Mouse (Mus musculus) forebrain, embryonic 15.5 days (tissue): ENCODE results near the gene Depdc1b. TPM values are rescaled to one million over a fixed set of nuclear protein-coding genes. Genes with fewer than 3 reads are reported as not detected.

Experiments
- ATAC-seq: fragments of 200-750 bp; cut with Nextera tagmentation; replicated peaks from 2 replicates; pipeline ENCODE4 v1.8.0; 2017; ENCODE audit warnings: mild to moderate bottlenecking, moderate TSS enrichment, moderate library complexity
- H3K27ac ChIP-seq: fragments of 300-500 bp; sonication (generic); replicated peaks from 2 replicates; pipeline ENCODE4 v1.5.1; 2015; ENCODE audit warnings: mild to moderate bottlenecking, inconsistent platforms
- H3K27me3 ChIP-seq: fragments of 300-500 bp; sonication (generic); 2 replicates; pipeline ENCODE4 v1.6.1; 2015; ENCODE audit warnings: inconsistent platforms
- H3K36me3 ChIP-seq: fragments of 300-500 bp; sonication (generic); 2 replicates; pipeline ENCODE4 v1.6.1; 2015; ENCODE audit warnings: mild to moderate bottlenecking, inconsistent platforms
- H3K4me1 ChIP-seq: fragments of 300-500 bp; sonication (generic); 2 replicates; pipeline ENCODE4 v1.6.1; 2015; ENCODE audit warnings: inconsistent platforms
- H3K4me2 ChIP-seq: fragments of 300-500 bp; sonication (generic); replicated peaks from 2 replicates; pipeline ENCODE4 v1.6.1; 2015; ENCODE audit warnings: mild to moderate bottlenecking, inconsistent platforms
- H3K4me3 ChIP-seq: fragments of 300-500 bp; sonication (generic); 2 replicates; pipeline ENCODE4 v1.5.1; 2015; ENCODE audit warnings: mild to moderate bottlenecking, inconsistent platforms
- H3K9ac ChIP-seq: fragments of 300-500 bp; sonication (generic); replicated peaks from 2 replicates; pipeline ENCODE4 v1.6.1; 2015; ENCODE audit warnings: mild to moderate bottlenecking, inconsistent platforms
- H3K9me3 ChIP-seq: fragments of 300-500 bp; sonication (generic); 2 replicates; pipeline ENCODE4 v1.6.1; 2016; ENCODE audit warnings: inconsistent platforms
- WGBS: fragments of 180-500 bp; shearing (Covaris S2); methylation state at CpG from one replicate; pipeline ENCODE4 v1.1.7; 2015; ENCODE audit warnings: mixed read lengths; 5-methylcytosine and 5-hydroxymethylcytosine counted together
- polyA plus RNA-seq: library from polyadenylated mRNA; unstranded; fragments of >200 nt; fragmentation: Nextera tagmentation; extraction: Ambion mirVana; gene quantifications from 2 replicates; pipeline ENCODE4 v1.2.1, GENCODE M21; 2015

Gene Depdc1b
- polyA plus RNA-seq, 1 experiment from 2014 or later, result 7.8 TPM

DNA sequence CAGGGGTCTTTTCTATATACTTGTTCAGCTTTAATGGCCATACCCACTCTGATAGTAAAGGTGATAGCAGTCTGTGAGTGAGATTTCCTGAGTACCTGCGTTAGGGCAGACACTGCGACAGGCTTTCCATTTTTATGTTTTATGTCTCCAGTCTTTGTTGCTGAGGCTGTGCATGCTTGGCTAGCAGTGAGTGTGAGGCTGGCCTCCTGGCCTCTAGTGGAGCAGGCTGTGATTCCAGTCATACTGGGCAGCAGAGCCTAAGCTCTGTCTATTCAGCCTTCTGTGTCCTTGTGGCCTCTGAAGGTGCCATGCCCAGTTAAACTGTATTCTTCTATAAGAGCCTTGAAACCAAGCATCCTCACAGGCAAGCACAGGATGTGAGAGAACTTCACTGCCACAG is 6.3 kb downstream of the Depdc1b start:
- Histone ChIP-seq H3K27ac (no peak overlapping the region), H3K4me2 (no peak overlapping the region), H3K4me3 (no peak overlapping the region), H3K4me1 (no peaks in the 10 kb centered on the region), H3K36me3 (no peaks in the 10 kb centered on the region), H3K27me3 (no peaks in the 10 kb centered on the region), H3K9ac (no peak overlapping the region), H3K9me3 (no peaks in the 10 kb centered on the region)
- no peak for ATAC-seq
- 91% methylated on average over 2 of the region's 2 CpGs for WGBS

DNA sequence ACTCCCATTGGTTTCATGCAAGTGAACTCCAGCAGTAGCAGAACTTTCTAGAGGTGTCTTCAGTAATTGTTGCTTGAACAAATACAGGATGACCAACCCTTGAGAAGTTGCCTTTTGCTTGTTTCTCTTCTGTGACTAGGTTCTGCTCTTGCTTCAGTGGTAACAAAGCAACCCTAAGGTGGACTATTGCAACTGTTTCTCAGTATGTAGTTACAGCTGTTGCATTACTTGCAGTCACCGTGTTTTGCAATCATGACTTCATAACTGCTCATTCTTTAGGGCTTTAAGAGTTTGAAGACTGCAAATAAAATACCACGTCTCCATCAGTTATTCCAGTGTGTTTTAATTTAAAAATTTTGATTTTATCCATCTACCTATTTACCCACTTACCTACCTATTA is 7.2 kb downstream of the Depdc1b start:
- Histone ChIP-seq H3K9me3 (no peaks in the 10 kb centered on the region), H3K27ac (no peak overlapping the region), H3K9ac (no peak overlapping the region), H3K4me1 (no peaks in the 10 kb centered on the region), H3K4me2 (no peak overlapping the region), H3K27me3 (no peaks in the 10 kb centered on the region), H3K4me3 (no peak overlapping the region), H3K36me3 (no peaks in the 10 kb centered on the region)
- ATAC-seq, result no peak
- WGBS, result 92% methylated on average over 2 of the region's 2 CpGs

DNA sequence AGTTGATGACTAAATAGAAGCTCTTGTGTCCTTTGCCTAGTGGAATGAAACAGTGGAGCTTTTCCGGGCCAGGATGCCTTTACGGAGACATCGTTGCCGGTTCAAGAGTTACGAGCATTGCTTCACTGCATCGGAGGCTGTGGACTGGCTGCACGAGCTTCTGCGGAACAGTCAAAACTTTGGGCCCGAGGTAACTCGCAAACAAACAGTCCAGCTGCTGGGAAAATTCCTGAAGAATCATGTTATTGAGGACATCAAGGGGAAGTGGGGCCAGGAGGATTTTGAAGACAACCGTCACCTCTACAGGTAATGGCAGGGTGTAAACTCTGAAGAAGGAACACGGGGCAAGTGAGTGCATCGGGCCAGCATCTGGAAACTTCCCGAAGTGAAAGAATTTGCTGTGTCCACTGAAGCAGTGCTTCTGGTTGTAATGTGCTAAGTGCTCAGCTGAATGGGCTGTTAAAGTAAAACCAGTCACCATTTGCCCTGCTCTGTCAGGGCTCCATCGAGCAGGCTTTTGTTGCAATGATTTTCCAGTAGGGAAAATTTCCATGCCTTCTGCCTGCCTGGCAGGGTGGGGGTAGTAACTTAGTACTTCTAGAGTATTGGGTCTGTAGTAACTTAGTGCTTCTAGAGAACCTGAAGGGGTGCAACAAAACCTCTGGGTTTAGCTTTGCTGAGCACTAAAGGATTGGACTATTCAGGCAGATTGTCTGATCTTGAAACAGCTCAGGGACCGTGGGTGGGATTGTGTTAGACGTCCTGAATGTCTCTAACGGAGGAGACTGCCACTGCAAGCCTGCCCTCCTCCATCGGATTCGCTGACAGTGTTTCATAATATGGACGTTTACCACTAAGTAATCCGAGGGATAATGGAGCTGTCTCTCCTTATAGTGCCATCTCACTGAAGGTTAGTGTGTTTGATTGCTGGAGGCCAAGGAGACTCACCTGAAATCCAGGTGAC is 8.0 kb downstream of the Depdc1b start:
- no peak overlapping the region for H3K4me3 ChIP-seq
- WGBS, result 94% methylated on average over 22 of the region's 22 CpGs
- H3K27ac ChIP-seq, result no peak overlapping the region
- no peaks in the 10 kb centered on the region for H3K9me3 ChIP-seq
- H3K9ac ChIP-seq, result no peak overlapping the region
- ATAC-seq, result no peak
- H3K36me3 ChIP-seq, result no peaks in the 10 kb centered on the region
- H3K27me3 ChIP-seq, result no peaks in the 10 kb centered on the region
- no peak overlapping the region for H3K4me2 ChIP-seq
- no peaks in the 10 kb centered on the region for H3K4me1 ChIP-seq

DNA sequence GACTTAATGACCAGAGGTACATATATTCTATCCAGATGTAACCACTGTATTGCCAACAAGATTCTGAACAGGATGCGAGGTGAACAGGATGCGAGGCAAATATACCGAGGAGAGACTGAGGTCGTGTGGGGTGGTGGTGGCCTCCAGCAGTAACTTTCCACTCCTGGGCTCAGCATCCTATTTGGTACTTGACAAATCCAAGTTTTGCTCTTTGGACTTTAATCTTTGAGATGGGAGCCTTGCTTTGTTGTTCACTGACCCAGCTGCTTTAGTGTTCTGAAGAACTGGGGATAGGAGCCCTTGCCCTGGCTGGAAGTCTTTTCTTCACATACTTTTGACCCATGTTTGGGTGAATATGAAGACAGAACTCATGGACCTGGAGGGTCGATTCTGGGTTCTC is 9.7 kb downstream of the Depdc1b start:
- ATAC-seq, result no peak
- Histone ChIP-seq H3K4me2 (no peak overlapping the region), H3K4me3 (no peak overlapping the region), H3K4me1 (no peaks in the 10 kb centered on the region), H3K27ac (no peak overlapping the region), H3K9ac (no peak overlapping the region), H3K27me3 (no peaks in the 10 kb centered on the region), H3K9me3 (no peaks in the 10 kb centered on the region), H3K36me3 (no peaks in the 10 kb centered on the region)
- WGBS, result 93% methylated on average over 5 of the region's 5 CpGs

DNA sequence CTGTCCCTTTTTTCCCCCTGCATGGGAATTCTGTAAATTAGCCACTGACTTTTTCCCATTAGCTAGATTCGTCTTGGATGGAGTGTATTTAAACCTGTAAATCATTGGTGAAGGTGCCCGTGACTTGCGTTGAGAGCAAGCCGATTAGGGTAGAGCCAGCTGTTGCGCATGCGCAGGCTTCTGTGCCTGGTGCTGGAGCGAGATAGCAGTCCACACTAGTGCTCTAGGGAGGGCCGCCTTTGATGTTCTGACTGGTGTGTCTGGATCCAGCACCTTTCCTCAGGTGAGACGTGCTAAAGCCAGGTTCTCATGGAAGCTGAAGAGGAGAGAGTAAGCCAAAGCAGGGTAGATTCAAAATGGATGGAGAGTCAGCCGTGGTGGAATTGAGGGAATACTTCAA is 10.2 kb downstream of the Depdc1b start:
- H3K27me3 ChIP-seq, result no peaks in the 10 kb centered on the region
- ATAC-seq, result no peak
- H3K4me2 ChIP-seq, result no peak overlapping the region
- H3K36me3 ChIP-seq, result no peaks in the 10 kb centered on the region
- H3K27ac ChIP-seq, result no peak overlapping the region
- 97% methylated on average over 10 of the region's 10 CpGs for WGBS
- H3K9ac ChIP-seq, result no peak overlapping the region
- no peaks in the 10 kb centered on the region for H3K9me3 ChIP-seq
- H3K4me3 ChIP-seq, result no peak overlapping the region
- H3K4me1 ChIP-seq, result no peaks in the 10 kb centered on the region

DNA sequence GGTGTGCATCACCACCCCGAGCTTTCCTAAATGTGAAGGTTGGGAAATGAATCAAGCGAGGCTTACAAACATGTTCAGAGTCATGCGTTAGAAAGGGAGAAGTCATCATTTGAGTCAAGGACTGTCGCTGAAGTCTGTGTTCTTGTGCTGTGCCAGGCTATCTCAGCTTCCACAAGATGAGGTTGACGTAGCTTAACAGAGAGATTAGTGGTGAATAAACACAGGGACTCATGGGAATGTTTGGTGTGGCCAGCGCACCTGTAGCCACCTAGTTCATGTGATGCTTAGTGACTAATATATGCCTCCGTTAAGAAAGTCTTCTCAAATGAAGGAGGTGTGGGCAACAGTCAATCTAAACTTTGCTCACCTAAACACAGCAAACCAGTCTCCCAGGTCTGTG is 10.9 kb downstream of the Depdc1b start:
- 92% methylated on average over 7 of the region's 7 CpGs for WGBS
- no peak for ATAC-seq
- no peak overlapping the region for H3K4me2 ChIP-seq
- no peak overlapping the region for H3K27ac ChIP-seq
- H3K4me3 ChIP-seq, result no peak overlapping the region
- no peaks in the 10 kb centered on the region for H3K27me3 ChIP-seq
- H3K4me1 ChIP-seq, result no peaks in the 10 kb centered on the region
- no peaks in the 10 kb centered on the region for H3K36me3 ChIP-seq
- H3K9me3 ChIP-seq, result no peaks in the 10 kb centered on the region
- H3K9ac ChIP-seq, result no peak overlapping the region

DNA sequence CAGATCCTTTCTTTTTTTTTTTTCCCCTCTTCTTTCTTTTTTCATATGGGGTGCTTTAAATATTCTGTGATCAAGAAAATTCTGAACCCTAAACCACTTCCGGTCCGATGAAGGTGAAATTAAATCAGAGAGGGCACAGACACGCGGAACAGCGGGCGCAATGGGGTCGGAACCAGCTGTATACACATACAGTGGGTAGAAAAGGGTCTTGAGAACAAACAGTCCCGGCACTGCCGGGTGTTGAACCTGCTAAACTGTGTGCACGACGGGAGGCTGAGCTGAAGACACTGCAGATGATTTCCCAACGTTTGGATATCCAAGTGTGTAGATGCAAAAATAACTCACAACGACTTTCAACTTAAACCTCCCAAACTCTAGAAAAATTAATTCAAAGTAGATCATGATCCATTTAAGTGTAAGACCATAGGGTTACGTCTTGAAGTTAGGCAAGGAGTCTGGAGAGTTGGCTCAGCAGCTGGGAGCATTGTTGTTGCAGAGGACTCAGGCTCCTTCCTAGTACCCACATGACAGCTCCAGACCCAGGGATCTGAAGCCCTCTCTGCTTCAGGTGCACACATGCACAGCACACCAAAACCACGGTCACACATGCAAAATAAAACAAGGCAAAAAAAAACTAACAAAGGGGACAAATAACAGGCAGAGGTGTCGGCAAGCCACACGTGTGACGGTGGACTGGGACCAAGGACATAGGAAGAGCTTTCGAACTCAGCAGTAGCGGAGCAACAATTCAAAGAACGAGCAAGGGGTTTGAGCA is 12.5 kb downstream of the Depdc1b start:
- Histone ChIP-seq H3K36me3 (no peaks in the 10 kb centered on the region), H3K9ac (no peak overlapping the region), H3K4me1 (no peaks in the 10 kb centered on the region), H3K9me3 (no peaks in the 10 kb centered on the region), H3K4me3 (no peak overlapping the region), H3K27me3 (no peaks in the 10 kb centered on the region), H3K4me2 (no peak overlapping the region), H3K27ac (no peak overlapping the region)
- 93% methylated on average over 21 of the region's 21 CpGs for WGBS
- ATAC-seq, result no peak

DNA sequence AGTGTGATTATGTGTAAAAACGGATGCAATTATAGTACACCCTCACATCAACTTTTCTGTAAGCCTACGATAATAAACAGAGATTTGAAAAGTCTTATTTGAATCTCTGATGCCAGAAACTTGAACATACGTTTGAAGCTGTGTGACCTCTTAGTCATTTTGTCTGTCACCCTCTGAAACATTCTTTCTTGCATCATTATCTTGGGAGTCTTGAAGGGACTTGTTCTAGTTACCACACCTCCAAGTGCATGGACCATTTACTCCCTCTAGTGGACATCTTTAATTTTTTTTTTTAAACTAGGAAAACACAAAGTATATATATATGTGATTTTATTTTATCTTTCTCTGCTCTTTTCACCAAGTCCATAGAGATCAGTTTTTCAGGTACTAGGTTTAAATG is 13.6 kb downstream of the Depdc1b start:
- no peaks in the 10 kb centered on the region for H3K9me3 ChIP-seq
- H3K4me2 ChIP-seq, result no peak overlapping the region
- no peak; the same call in 1 of the 2 replicates for ATAC-seq
- no peaks in the 10 kb centered on the region for H3K4me1 ChIP-seq
- H3K36me3 ChIP-seq, result no peaks in the 10 kb centered on the region
- H3K9ac ChIP-seq, result no peak overlapping the region
- WGBS, result 71% methylated on average over 3 of the region's 3 CpGs
- H3K27me3 ChIP-seq, result no peaks in the 10 kb centered on the region
- no peak overlapping the region for H3K27ac ChIP-seq
- no peak overlapping the region for H3K4me3 ChIP-seq

DNA sequence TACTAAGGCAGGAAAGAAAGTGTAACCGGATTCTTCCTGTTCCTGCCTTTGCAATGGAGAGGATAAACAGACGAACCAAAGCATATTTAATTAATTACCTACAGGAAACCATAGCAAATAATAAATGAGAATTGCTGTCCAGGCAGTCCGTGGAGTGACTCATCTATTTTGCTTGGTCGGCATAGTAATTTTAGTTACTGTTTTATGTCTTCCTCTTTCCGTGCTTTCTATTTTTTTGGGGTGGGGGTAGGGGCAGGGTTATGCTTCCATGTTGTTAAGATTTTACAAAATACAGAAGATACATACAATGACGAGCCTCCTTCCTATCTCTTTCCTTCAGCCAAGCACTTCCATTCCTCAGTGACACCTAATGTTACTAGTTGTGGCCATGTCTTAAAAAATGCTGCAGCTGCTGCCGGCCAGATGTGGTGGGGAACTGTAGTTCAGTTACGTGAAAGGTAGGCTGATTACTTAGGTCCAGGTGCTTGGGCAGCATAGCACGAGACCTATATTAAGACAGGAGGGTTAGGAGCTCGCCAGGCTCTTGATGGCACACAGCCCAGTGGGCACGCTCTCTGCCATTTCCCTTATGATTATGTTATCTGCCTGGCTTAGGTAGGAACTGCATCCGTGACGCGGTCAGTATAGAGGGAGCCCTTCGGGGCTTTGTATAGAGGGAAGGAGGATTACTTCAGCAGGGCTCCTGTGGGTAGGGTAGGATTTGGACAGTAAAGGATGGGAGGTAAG is 19.3 kb downstream of the Depdc1b start:
- WGBS, result 89% methylated on average over 15 of the region's 15 CpGs
- Histone ChIP-seq H3K9ac (no peak overlapping the region), H3K4me2 (no peak overlapping the region), H3K4me1 (no peaks in the 10 kb centered on the region), H3K36me3 (no peaks in the 10 kb centered on the region), H3K9me3 (no peaks in the 10 kb centered on the region), H3K27me3 (no peaks in the 10 kb centered on the region), H3K4me3 (no peak overlapping the region), H3K27ac (no peak overlapping the region)
- no peak for ATAC-seq

DNA sequence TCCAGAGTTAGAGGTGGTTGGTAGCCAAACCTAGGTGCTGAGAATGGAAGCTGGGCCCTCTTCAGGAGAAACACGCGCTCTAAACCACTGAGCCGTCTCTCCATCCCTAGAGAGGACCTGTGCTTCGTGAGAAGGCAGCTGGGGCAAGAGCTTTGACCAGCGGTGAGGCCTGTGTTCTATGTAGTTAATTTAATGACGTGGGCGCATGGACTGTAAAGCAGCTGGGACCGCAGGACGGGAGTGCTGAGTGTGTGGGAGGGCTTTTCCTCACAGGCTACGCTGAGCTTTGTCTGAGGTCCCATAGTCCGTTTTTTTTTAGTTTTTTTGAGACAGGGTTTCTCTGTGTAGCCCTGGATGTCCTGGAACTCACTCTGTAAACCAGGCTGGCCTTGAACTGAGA is 20.1 kb downstream of the Depdc1b start:
- 92% methylated on average over 11 of the region's 11 CpGs for WGBS
- H3K27me3 ChIP-seq, result no peaks in the 10 kb centered on the region
- H3K27ac ChIP-seq, result no peak overlapping the region
- H3K4me2 ChIP-seq, result no peak overlapping the region
- no peaks in the 10 kb centered on the region for H3K36me3 ChIP-seq
- H3K9me3 ChIP-seq, result no peaks in the 10 kb centered on the region
- no peak overlapping the region for H3K4me3 ChIP-seq
- no peak for ATAC-seq
- H3K4me1 ChIP-seq, result no peaks in the 10 kb centered on the region
- no peak overlapping the region for H3K9ac ChIP-seq

DNA sequence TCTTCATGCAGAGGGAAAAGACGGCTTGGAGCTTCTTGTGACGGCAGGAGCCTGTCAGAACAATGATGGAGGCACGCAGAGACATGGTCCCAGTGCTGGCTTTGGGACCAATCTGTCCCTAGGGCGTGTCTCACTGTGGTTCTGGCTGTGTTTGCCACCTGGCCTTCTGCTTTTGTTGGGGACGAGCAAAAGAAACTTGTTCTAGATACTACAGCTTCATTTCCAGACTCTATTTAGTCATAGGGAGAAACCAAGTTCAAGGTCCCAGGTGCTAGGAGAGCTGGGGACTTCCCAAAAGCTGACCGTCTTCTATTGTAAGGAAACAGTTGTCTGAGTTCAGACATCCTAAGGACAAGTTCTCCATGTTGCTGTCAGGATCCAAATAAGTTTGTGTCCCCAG is 21.2 kb downstream of the Depdc1b start:
- no peaks in the 10 kb centered on the region for H3K4me1 ChIP-seq
- no peaks in the 10 kb centered on the region for H3K27me3 ChIP-seq
- no peak overlapping the region for H3K4me2 ChIP-seq
- no peak overlapping the region for H3K4me3 ChIP-seq
- no peak overlapping the region for H3K9ac ChIP-seq
- ATAC-seq, result no peak
- H3K36me3 ChIP-seq, result no peaks in the 10 kb centered on the region
- no peaks in the 10 kb centered on the region for H3K9me3 ChIP-seq
- H3K27ac ChIP-seq, result no peak overlapping the region
- WGBS, result 90% methylated on average over 6 of the region's 6 CpGs
